Mouse (Mus musculus): ENCODE results near the gene Gm49396.
A peak's percentile ranks its signal among the peaks of the same experiment; 100 is the strongest.

Gm49396 gene

DNA sequence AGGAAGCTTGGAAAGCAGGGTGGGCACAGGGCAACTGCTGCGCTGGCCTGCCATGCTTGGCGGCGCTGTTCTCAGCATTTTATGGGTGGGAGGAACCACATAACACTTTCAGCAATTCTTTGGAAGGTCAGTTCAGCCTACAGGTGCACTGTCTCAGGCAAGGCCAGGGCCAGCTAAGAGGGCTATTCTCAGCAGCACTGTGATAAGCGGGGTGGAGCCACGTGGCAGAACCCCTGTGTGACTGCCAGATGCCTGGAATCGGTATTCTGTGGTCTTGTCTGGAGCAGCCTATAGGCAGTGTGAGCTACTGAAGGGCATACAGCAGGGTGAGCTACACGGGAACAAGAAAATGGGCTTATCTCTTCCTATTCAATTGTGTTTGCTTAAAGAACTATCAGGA lies 46.9 kb downstream of the Gm49396 start:
- no peak for DNase-seq (ENCODE audit: low spot score)

DNA sequence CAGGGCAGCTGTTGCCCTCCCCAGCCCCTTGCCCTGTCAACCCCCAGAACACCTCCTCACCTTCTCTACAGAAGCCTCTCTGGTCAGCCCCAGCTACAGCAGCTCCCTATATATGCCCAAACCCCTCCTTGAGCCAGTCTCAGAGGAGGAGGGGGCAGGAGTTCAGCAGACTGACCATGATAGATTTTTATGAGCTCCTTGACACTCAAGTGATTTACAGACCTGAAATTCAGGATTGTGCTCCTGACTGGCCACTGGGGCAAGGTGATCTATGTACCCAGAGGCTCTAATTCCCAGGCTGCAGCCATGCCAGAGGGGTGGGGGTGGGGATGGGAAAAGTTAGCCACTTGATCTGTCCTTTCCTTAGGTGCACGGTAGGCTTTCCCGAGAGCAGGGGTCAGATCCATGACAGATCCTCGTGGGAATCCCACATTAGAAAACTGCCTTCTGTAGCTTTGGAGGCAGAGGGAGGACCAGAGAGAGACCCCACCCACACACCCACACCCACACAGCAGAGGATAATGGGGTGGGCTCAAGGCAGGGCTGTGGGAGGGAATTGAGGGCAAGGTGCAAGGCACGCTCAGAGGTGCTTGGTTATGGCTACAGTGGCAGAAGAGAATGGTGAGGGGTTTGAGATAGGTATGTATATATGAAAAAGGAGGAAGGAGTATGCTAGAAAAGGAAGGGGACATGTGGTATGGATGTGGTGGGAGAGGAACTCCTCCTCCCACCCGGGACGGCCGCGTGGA lies 49.7 kb downstream of the Gm49396 start, which contains the start of gene Upk1a:
Upk1a (minus strand) TSS at position 194 of the 749 bp plus-strand sequence.
- peak; percentile 46 for DNase-seq (ENCODE audit: low spot score)

DNA sequence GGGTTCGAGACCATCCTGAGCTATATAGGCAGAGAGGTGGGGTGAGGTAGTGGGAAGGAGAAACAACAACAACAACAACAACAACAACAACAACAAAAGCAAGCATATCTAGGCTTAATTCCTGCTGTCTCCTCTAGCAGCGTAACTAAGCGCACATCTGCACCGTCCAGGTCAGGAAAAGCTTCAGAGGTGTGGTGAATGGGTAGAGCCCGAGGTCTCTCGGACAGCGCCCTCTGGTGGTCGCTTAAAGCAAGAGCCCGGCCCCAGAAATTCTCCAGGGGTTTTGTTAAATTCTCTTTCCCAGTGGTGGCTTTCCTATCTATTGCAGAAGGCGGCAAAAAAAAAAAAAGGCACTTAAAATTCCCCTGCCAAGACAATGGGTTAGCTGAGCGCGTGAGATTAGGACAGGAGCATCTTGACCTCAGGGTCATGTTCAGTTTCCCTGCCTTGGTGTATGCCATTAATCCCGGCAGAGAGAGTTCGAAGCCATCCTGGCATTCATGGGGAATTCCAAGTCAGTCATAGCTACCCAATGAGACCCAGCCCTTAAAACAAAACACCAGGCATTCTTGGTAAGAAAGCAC lies 50.5 kb downstream of the Gm49396 start:
- DNase-seq (ENCODE audit: low spot score), result peak; percentile 73

DNA sequence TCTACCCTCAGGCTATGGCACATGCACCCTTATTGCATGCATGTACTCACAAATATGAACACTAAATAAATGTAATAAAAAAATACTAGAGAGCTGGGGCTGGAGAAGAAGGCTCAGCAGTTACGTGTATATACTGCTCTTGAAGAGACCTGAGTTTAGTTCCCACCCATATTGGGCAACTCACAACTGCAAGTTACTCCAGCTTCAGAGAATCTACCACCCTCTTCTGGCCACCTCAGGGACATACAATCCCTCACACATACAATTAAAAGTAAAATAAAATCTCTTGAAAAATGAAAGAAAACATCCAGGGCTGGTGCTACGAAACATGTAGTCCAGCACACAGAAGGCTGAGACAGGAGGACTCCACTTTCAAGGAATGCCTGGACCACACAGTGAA lies 51.3 kb downstream of the Gm49396 start:
- no peak for DNase-seq (ENCODE audit: low spot score)

DNA sequence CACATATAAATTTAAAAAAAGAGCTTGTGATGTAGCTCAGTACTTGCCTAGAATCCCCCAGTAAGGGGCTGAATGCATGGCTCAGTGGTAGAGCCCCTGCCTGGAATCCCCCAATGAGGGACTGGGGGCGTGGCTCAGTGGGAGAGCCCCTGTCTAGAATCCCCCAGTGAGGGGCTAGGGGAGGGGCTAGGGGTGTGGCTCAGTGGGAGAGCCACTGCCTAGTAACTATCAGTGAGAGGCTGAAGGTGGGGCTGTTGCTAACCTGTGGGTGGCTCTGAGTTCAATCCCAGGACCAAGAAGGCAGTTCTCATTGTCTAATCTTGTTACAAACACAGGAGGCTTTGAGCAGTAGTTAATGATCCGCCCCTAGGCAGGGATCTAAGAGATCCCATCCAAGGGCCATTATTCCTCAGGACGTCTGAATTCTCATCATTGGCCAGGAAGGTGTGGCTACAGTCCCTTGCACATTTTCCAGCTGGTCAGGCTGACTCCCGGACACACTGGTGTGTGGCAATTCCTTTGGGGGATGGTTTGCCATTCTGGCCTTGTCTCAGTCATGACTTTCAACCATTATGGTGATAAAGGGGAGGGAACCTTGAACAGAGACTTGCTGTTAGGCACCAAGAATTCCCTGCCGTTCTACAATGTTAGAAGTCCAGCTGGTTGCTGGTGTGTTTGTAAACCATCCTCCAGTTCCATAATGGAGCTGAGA lies 52.1 kb downstream of the Gm49396 start:
- no peak for DNase-seq (ENCODE audit: low spot score)

Data from urinary bladder, postnatal 25 days (tissue).